Mouse (Mus musculus): Measurements from ENCODE around the gene Cryz. TPM values are rescaled to one million over a fixed set of nuclear protein-coding genes. Genes with fewer than 3 reads are reported as not detected.
A peak's percentile ranks its signal among the peaks of the same experiment; 100 is the strongest.

The Cryz gene
- polyA plus RNA-seq, 1 experiment from 2014 or later: 20.5 TPM

GRCm38 (mm10) chr3:154570786-154571185 lies 25.7 kb upstream of the Cryz start:
- peak overlapping the region; percentile 16; the same call in 1 of the 2 replicates for H3K4me3 ChIP-seq (ENCODE audit: low read depth, low read length)
- ATAC-seq (replicated peaks; ENCODE audit: low FRiP score): no peak
- WGBS: 3% methylated on average over 12 of the region's 12 CpGs
- peak; percentile 45 for DNase-seq (ENCODE audit: low spot score)
- H3K27ac ChIP-seq (ENCODE audit: low read depth, low read length): no peak overlapping the region
- no peaks in the 10 kb centered on the region for H3K9me3 ChIP-seq (ENCODE audit: control insufficient read depth, low read length)
- no peaks in the 10 kb centered on the region for H3K27me3 ChIP-seq (ENCODE audit: control insufficient read depth, insufficient read depth, low read length)
- no peak overlapping the region; the same call in 1 of the 2 replicates for H3K9ac ChIP-seq (ENCODE audit: low read length)
- peaks cover 5% of the 10 kb centered on the region for H3K4me1 ChIP-seq (replicated peaks; ENCODE audit: control insufficient read depth, insufficient read depth, low read length)
- H3K36me3 ChIP-seq (ENCODE audit: control insufficient read depth, insufficient read depth, low read length): no peaks in the 10 kb centered on the region
- peak overlapping the region; percentile 34 for H3K4me2 ChIP-seq (ENCODE audit: low read depth, low read length, severe bottlenecking)

- peak; percentile 90 for DNase-seq (ENCODE audit: low spot score)
- H3K4me1 ChIP-seq (replicated peaks; ENCODE audit: control insufficient read depth, insufficient read depth, low read length): peaks cover 5% of the 10 kb centered on the region
- no peak overlapping the region for H3K4me3 ChIP-seq (ENCODE audit: low read depth, low read length)
- no peaks in the 10 kb centered on the region for H3K9me3 ChIP-seq (ENCODE audit: control insufficient read depth, low read length)
- ATAC-seq (replicated peaks; ENCODE audit: low FRiP score): peak; percentile 88
- no peak overlapping the region for H3K27ac ChIP-seq (ENCODE audit: low read depth, low read length)
- H3K4me2 ChIP-seq (ENCODE audit: low read depth, low read length, severe bottlenecking): peak overlapping the region; percentile 11; the same call in 1 of the 2 replicates
- no peaks in the 10 kb centered on the region for H3K27me3 ChIP-seq (ENCODE audit: control insufficient read depth, insufficient read depth, low read length)
- H3K36me3 ChIP-seq (ENCODE audit: control insufficient read depth, insufficient read depth, low read length): no peaks in the 10 kb centered on the region
- WGBS: 9% methylated on average over 12 of the region's 12 CpGs
- no peak overlapping the region for H3K9ac ChIP-seq (ENCODE audit: low read length)
Observed at GRCm38 (mm10) chr3:154572341-154572972, 24.1 kb upstream of the Cryz start.

GRCm38 (mm10) chr3:154573666-154574065 lies 22.8 kb upstream of the Cryz start:
- Histone ChIP-seq H3K4me1 (replicated peaks; ENCODE audit: control insufficient read depth, insufficient read depth, low read length) (peaks cover 5% of the 10 kb centered on the region), H3K9ac (ENCODE audit: low read length) (no peak overlapping the region), H3K4me2 (ENCODE audit: low read depth, low read length, severe bottlenecking) (no peak overlapping the region), H3K36me3 (ENCODE audit: control insufficient read depth, insufficient read depth, low read length) (no peaks in the 10 kb centered on the region), H3K27ac (ENCODE audit: low read depth, low read length) (no peak overlapping the region), H3K4me3 (ENCODE audit: low read depth, low read length) (no peak overlapping the region), H3K27me3 (ENCODE audit: control insufficient read depth, insufficient read depth, low read length) (no peaks in the 10 kb centered on the region), H3K9me3 (ENCODE audit: control insufficient read depth, low read length) (no peaks in the 10 kb centered on the region)
- ATAC-seq (replicated peaks; ENCODE audit: low FRiP score) (no peak), DNase-seq (ENCODE audit: low spot score) (no peak)
- 76% methylated on average over 6 of the region's 6 CpGs for WGBS

- 95% methylated on average over 8 of the region's 8 CpGs for WGBS
- Histone ChIP-seq H3K4me3 (ENCODE audit: low read depth, low read length) (no peak overlapping the region), H3K4me1 (replicated peaks; ENCODE audit: control insufficient read depth, insufficient read depth, low read length) (no peaks in the 10 kb centered on the region), H3K36me3 (ENCODE audit: control insufficient read depth, insufficient read depth, low read length) (no peaks in the 10 kb centered on the region; the same call in 1 of the 2 replicates), H3K9me3 (ENCODE audit: control insufficient read depth, low read length) (no peaks in the 10 kb centered on the region), H3K9ac (ENCODE audit: low read length) (no peak overlapping the region), H3K27me3 (ENCODE audit: control insufficient read depth, insufficient read depth, low read length) (no peaks in the 10 kb centered on the region), H3K4me2 (ENCODE audit: low read depth, low read length, severe bottlenecking) (no peak overlapping the region), H3K27ac (ENCODE audit: low read depth, low read length) (no peak overlapping the region)
- ATAC-seq (replicated peaks; ENCODE audit: low FRiP score): 0 out of 2 replicates have a peak, but pooled peaks have one; percentile 25
- DNase-seq (ENCODE audit: low spot score): peak; percentile 30
Observed at GRCm38 (mm10) chr3:154577895-154578294, 18.6 kb upstream of the Cryz start.

- Histone ChIP-seq H3K4me2 (ENCODE audit: low read depth, low read length, severe bottlenecking) (no peak overlapping the region), H3K27ac (ENCODE audit: low read depth, low read length) (no peak overlapping the region), H3K9me3 (ENCODE audit: control insufficient read depth, low read length) (no peaks in the 10 kb centered on the region), H3K4me3 (ENCODE audit: low read depth, low read length) (no peak overlapping the region), H3K27me3 (ENCODE audit: control insufficient read depth, insufficient read depth, low read length) (no peaks in the 10 kb centered on the region), H3K9ac (ENCODE audit: low read length) (no peak overlapping the region), H3K4me1 (replicated peaks; ENCODE audit: control insufficient read depth, insufficient read depth, low read length) (no peaks in the 10 kb centered on the region), H3K36me3 (ENCODE audit: control insufficient read depth, insufficient read depth, low read length) (no peaks in the 10 kb centered on the region; the same call in 1 of the 2 replicates)
- DNase-seq (ENCODE audit: low spot score) (no peak), ATAC-seq (replicated peaks; ENCODE audit: low FRiP score) (no peak)
- 91% methylated on average over 8 of the region's 8 CpGs for WGBS
Observed at GRCm38 (mm10) chr3:154584351-154584750, 12.2 kb upstream of the Cryz start.

GRCm38 (mm10) chr3:154590971-154591370 lies 5.5 kb upstream of the Cryz start:
- no peaks in the 10 kb centered on the region for H3K4me1 ChIP-seq (replicated peaks; ENCODE audit: control insufficient read depth, insufficient read depth, low read length)
- 94% methylated on average over 5 of the region's 5 CpGs for WGBS
- H3K27ac ChIP-seq (ENCODE audit: low read depth, low read length): no peak overlapping the region
- no peaks in the 10 kb centered on the region for H3K27me3 ChIP-seq (ENCODE audit: control insufficient read depth, insufficient read depth, low read length)
- DNase-seq (ENCODE audit: low spot score) (peak; percentile 8), ATAC-seq (replicated peaks; ENCODE audit: low FRiP score) (no peak)
- no peak overlapping the region for H3K4me3 ChIP-seq (ENCODE audit: low read depth, low read length)
- H3K36me3 ChIP-seq (ENCODE audit: control insufficient read depth, insufficient read depth, low read length): peaks cover 2% of the 10 kb centered on the region; the same call in 1 of the 2 replicates
- no peaks in the 10 kb centered on the region for H3K9me3 ChIP-seq (ENCODE audit: control insufficient read depth, low read length)
- H3K4me2 ChIP-seq (ENCODE audit: low read depth, low read length, severe bottlenecking): no peak overlapping the region
- no peak overlapping the region for H3K9ac ChIP-seq (ENCODE audit: low read length)

GRCm38 (mm10) chr3:154591621-154592020 lies 4.9 kb upstream of the Cryz start:
- H3K9me3 ChIP-seq (ENCODE audit: control insufficient read depth, low read length): no peaks in the 10 kb centered on the region
- H3K36me3 ChIP-seq (ENCODE audit: control insufficient read depth, insufficient read depth, low read length): peaks cover 2% of the 10 kb centered on the region; the same call in 1 of the 2 replicates
- 90% methylated on average over 3 of the region's 3 CpGs for WGBS
- DNase-seq (ENCODE audit: low spot score) (peak; percentile 34), ATAC-seq (replicated peaks; ENCODE audit: low FRiP score) (no peak)
- H3K4me1 ChIP-seq (replicated peaks; ENCODE audit: control insufficient read depth, insufficient read depth, low read length): no peaks in the 10 kb centered on the region
- H3K4me2 ChIP-seq (ENCODE audit: low read depth, low read length, severe bottlenecking): no peak overlapping the region
- no peak overlapping the region for H3K9ac ChIP-seq (ENCODE audit: low read length)
- no peak overlapping the region for H3K4me3 ChIP-seq (ENCODE audit: low read depth, low read length)
- no peaks in the 10 kb centered on the region for H3K27me3 ChIP-seq (ENCODE audit: control insufficient read depth, insufficient read depth, low read length)
- H3K27ac ChIP-seq (ENCODE audit: low read depth, low read length): no peak overlapping the region

- peak; percentile 33 for DNase-seq (ENCODE audit: low spot score)
- H3K36me3 ChIP-seq (ENCODE audit: control insufficient read depth, insufficient read depth, low read length): peaks cover 2% of the 10 kb centered on the region; the same call in 1 of the 2 replicates
- ATAC-seq (replicated peaks; ENCODE audit: low FRiP score): no peak
Observed at GRCm38 (mm10) chr3:154593596-154593995, 2.9 kb upstream of the Cryz start.

GRCm38 (mm10) chr3:154594156-154594555 lies 2.4 kb upstream of the Cryz start:
- DNase-seq (ENCODE audit: low spot score): peak; percentile 13
- Histone ChIP-seq H3K36me3 (ENCODE audit: control insufficient read depth, insufficient read depth, low read length) (peaks cover 2% of the 10 kb centered on the region; the same call in 1 of the 2 replicates), H3K4me2 (ENCODE audit: low read depth, low read length, severe bottlenecking) (no peak overlapping the region)

More at GRCm38 (mm10) chr3:154593596-154593995, 2.9 kb upstream of the Cryz start:
- 91% methylated on average over 6 of the region's 6 CpGs for WGBS
- Histone ChIP-seq H3K9ac (ENCODE audit: low read length) (no peak overlapping the region), H3K4me1 (replicated peaks; ENCODE audit: control insufficient read depth, insufficient read depth, low read length) (no peaks in the 10 kb centered on the region), H3K9me3 (ENCODE audit: control insufficient read depth, low read length) (no peaks in the 10 kb centered on the region), H3K4me2 (ENCODE audit: low read depth, low read length, severe bottlenecking) (no peak overlapping the region), H3K4me3 (ENCODE audit: low read depth, low read length) (no peak overlapping the region), H3K27ac (ENCODE audit: low read depth, low read length) (no peak overlapping the region), H3K27me3 (ENCODE audit: control insufficient read depth, insufficient read depth, low read length) (no peaks in the 10 kb centered on the region)

More at GRCm38 (mm10) chr3:154594156-154594555, 2.4 kb upstream of the Cryz start:
- Histone ChIP-seq H3K4me1 (replicated peaks; ENCODE audit: control insufficient read depth, insufficient read depth, low read length) (no peaks in the 10 kb centered on the region), H3K9me3 (ENCODE audit: control insufficient read depth, low read length) (no peaks in the 10 kb centered on the region), H3K4me3 (ENCODE audit: low read depth, low read length) (no peak overlapping the region), H3K9ac (ENCODE audit: low read length) (no peak overlapping the region), H3K27me3 (ENCODE audit: control insufficient read depth, insufficient read depth, low read length) (no peaks in the 10 kb centered on the region), H3K27ac (ENCODE audit: low read depth, low read length) (no peak overlapping the region)
- ATAC-seq (replicated peaks; ENCODE audit: low FRiP score): no peak
- 92% methylated on average over 6 of the region's 6 CpGs for WGBS
